Mouse (Mus musculus) spleen, adult 2 months (tissue): Measurements from ENCODE around the gene Fam98b.

Source experiments
- CTCF ChIP-seq: fragments of 200-500 bp; IDR thresholded peaks from 2 replicates; pipeline ENCODE4 v1.5.1; 2011; ENCODE audit warnings: mild to moderate bottlenecking, inconsistent platforms; ENCODE audit not compliant: insufficient read depth, insufficient read length, insufficient replicate concordance; ENCODE audit errors: extremely low read depth
- POLR2A ChIP-seq: fragments of 200-500 bp; IDR thresholded peaks from 2 replicates; pipeline ENCODE4 v1.6.1; 2011; ENCODE audit warnings: low read depth, low read length, inconsistent platforms

DNA sequence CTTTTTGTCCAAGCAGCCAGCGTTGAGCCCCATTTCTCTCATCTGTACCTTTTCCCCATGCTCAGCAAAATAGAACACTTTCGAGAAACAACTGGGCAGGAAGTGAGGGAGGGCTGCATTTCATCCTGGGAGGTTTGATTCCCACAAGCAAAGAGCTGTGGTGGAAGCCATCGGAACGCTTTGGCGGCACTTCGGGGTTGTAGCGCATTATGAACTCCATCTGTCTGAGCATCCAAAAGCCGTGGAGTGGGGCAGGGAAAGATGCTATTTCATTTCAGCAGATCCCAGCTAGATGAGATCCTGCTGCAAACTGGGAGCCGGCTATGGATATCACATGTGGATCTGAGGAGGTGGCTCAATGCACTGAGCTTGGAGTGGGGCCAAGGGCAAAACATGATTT, 26.9 kb upstream of the Fam98b start:
- TF ChIP-seq POLR2A (no peak), CTCF (no peak)
